Mouse (Mus musculus) cortical plate, adult 2 months (tissue): ENCODE results near the gene Plcl2.

Experiments used
- CTCF ChIP-seq: fragments of 200-500 bp; IDR thresholded peaks from 2 replicates; pipeline ENCODE4 v1.5.1; 2011; ENCODE audit warnings: mild to moderate bottlenecking, control low read depth, low read length; ENCODE audit not compliant: insufficient read depth; ENCODE audit errors: extremely low read depth
- POLR2A ChIP-seq: fragments of 200-500 bp; IDR thresholded peaks from 2 replicates; pipeline ENCODE4 v1.6.1; 2011; ENCODE audit warnings: mild to moderate bottlenecking, low read length, control low read depth; ENCODE audit not compliant: insufficient read depth; ENCODE audit errors: extremely low read depth

GRCm38 (mm10) chr17:50568846-50569245 lies 59.6 kb downstream of the Plcl2 start:
- TF ChIP-seq CTCF (no peak), POLR2A (no peak)
